Mouse (Mus musculus) spleen, adult 2 months (tissue): ENCODE measurements around the gene Tmem242. TPM values are rescaled to one million over a fixed set of nuclear protein-coding genes. Genes with fewer than 3 reads are reported as not detected.

Experiments
- DNase-seq, 2 experiments: peaks; one replicate each; pipeline versions ENCODE4 v3.0.0 to v3.0.0-alpha.2; 2012 to 2021; ENCODE audit warnings: low spot score in 2 of 2, low read depth in 1 of 2
- H3K27ac ChIP-seq: fragments of 200-500 bp; 2 replicates; pipeline ENCODE4 v1.5.1; 2012; ENCODE audit warnings: low read length, inconsistent platforms; ENCODE audit not compliant: insufficient read depth
- H3K27me3 ChIP-seq: fragments of 200-500 bp; 2 replicates; pipeline ENCODE4 v1.6.1; 2012; ENCODE audit warnings: mild to moderate bottlenecking, moderate library complexity, low read length, inconsistent platforms; ENCODE audit not compliant: control insufficient read depth, insufficient read depth
- H3K36me3 ChIP-seq: fragments of 200-500 bp; 2 replicates; pipeline ENCODE4 v1.6.1; 2012; ENCODE audit warnings: mild to moderate bottlenecking, low read length, inconsistent platforms; ENCODE audit not compliant: control insufficient read depth, insufficient read depth
- H3K4me1 ChIP-seq: fragments of 200-500 bp; 2 replicates; pipeline ENCODE4 v1.6.1; 2011; ENCODE audit warnings: inconsistent platforms; ENCODE audit not compliant: control insufficient read depth, insufficient read depth, insufficient read length
- H3K4me3 ChIP-seq: fragments of 200-500 bp; 2 replicates; pipeline ENCODE4 v1.5.1; 2011; ENCODE audit warnings: mild to moderate bottlenecking, inconsistent platforms; ENCODE audit not compliant: insufficient read depth, insufficient read length; ENCODE audit errors: extremely low read depth
- CTCF ChIP-seq: fragments of 200-500 bp; IDR thresholded peaks from 2 replicates; pipeline ENCODE4 v1.5.1; 2011; ENCODE audit warnings: mild to moderate bottlenecking, inconsistent platforms; ENCODE audit not compliant: insufficient read depth, insufficient read length, insufficient replicate concordance; ENCODE audit errors: extremely low read depth
- POLR2A ChIP-seq: fragments of 200-500 bp; IDR thresholded peaks from 2 replicates; pipeline ENCODE4 v1.6.1; 2011; ENCODE audit warnings: low read depth, low read length, inconsistent platforms
- WGBS: fragments of 180-500 bp; shearing (Covaris S2); methylation state at CpG from one replicate; pipeline ENCODE4 v1.1.7; 2018; 5-methylcytosine and 5-hydroxymethylcytosine counted together
- polyA plus RNA-seq: library from polyadenylated mRNA; depleted of rRNA; stranded (reverse); fragments of >200 nt; gene quantifications from 2 replicates; pipeline ENCODE4 v1.2.3, GENCODE M21; 2012

Gene Tmem242
- polyA plus RNA-seq, 1 experiment, result 3.2 TPM

DNA sequence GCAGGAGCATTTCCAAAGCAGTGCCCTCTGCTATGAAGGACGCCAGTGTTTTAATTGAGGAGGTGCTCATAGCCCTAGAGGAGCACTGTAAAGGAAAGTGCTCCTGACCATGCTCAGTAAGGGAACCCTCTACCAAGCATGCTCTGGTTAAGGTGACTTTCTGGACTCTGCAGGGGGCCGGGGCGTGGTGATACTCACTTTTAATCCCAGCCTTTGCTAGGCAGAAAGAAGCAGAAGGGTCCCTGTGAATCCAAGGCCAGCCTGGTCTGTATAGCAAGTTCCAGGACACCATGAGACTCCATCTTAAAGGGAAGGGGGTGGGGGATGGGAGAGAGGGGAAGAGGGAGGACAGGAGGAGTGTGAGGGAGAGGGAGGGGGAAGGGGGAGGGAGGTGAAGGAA, 51.7 kb downstream of the Tmem242 start:
- H3K4me3 ChIP-seq, result no peak overlapping the region
- WGBS, result 97% methylated on average over 3 of the region's 3 CpGs
- no peak for DNase-seq

DNA sequence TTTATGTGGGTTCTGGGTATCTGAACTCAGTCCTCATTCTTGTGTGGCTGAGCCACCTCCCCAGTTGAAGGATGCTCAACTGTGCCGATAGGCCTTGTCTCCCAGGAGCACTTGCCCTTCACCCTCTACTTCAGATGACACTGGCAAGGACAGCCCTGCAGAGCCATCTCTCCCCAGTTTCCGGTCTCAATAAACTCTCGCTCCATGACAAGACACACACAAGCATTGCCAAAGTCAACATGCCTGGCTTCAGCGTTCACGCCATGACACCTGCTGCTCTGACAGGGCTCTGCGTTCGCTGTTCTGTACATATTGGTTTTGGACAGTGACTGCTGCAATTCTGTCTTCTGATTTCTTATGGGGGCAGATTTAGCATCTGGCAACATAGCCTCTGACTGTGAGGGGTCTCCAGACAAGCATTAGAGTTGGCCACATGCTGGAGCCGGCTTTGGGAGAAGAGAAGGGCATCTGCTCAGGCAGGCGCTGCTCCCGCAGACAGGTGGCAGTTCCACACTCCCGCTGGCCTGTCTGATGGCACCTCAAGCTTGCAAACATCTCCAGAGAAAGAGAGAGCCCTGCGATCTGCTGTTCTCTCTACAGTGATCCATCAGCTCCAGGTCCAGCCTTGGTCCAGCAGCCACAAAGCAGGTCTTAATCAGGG, 53.0 kb downstream of the Tmem242 start:
- no peak for TF ChIP-seq CTCF
- H3K4me1 ChIP-seq, result no peaks in the 10 kb centered on the region
- no peaks in the 10 kb centered on the region for H3K27me3 ChIP-seq
- no peak overlapping the region for H3K4me3 ChIP-seq
- DNase-seq, result no peak
- 95% methylated on average over 12 of the region's 12 CpGs for WGBS
- H3K36me3 ChIP-seq, result no peaks in the 10 kb centered on the region
- H3K27ac ChIP-seq, result no peak overlapping the region

More for the DNA sequence above, 51.7 kb downstream of the Tmem242 start:
- TF ChIP-seq POLR2A (no peak), CTCF (no peak)
- H3K27me3 ChIP-seq, result no peaks in the 10 kb centered on the region
- H3K27ac ChIP-seq, result no peak overlapping the region
- no peaks in the 10 kb centered on the region for H3K36me3 ChIP-seq
- no peaks in the 10 kb centered on the region for H3K4me1 ChIP-seq

DNA sequence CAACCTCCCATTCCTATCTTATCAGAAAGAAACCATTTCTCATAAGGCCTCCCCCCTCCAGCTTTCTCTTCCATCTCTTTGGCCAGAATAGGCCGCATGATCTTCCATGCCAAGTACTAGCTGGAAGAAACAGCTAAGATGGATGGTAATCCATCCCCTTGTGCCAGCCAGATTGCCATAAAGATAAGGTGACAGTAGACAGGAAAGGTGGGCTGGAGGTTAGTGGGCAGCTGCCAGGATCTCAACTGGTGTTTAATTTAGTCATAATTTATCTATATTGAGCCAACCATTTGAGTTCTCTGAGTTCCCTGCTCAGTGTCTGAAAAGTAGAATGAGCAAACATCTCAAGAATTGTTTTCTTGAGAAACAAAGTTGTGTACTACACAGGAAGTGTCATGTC, 54.4 kb downstream of the Tmem242 start:
- DNase-seq, result no peak
- H3K4me3 ChIP-seq, result no peak overlapping the region
- TF ChIP-seq POLR2A (no peak), CTCF (no peak)

DNA sequence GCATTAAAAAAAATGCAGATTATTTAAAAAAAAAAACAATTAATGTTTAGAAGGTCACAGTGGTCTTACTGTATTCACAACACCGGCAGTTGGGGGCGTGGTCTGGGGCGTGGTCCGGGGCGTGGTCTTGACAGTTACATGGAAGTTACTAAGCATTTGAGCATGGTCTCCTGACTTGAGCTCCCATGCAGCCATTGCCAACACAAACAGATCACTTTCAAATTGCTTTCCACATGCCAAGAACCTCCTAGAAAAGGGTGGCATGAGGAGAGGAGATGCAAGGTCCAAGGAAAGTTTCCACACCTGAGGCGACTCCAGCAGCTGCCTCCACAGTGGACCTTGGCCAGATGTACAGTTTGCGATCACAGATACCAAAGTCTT, 62.1 kb downstream of the Tmem242 start:
- Histone ChIP-seq H3K27me3 (no peaks in the 10 kb centered on the region), H3K4me1 (no peaks in the 10 kb centered on the region), H3K4me3 (no peak overlapping the region), H3K27ac (no peak overlapping the region), H3K36me3 (no peaks in the 10 kb centered on the region)
- DNase-seq, result no peak
- TF ChIP-seq CTCF (no peak), POLR2A (no peak)
- WGBS, result 31% methylated on average over 7 of the region's 7 CpGs

More for the DNA sequence above, 54.4 kb downstream of the Tmem242 start:
- Histone ChIP-seq H3K36me3 (no peaks in the 10 kb centered on the region), H3K4me1 (no peaks in the 10 kb centered on the region), H3K27me3 (no peaks in the 10 kb centered on the region), H3K27ac (no peak overlapping the region)
- WGBS, result 93% methylated on average over 1 of the region's 1 CpGs

DNA sequence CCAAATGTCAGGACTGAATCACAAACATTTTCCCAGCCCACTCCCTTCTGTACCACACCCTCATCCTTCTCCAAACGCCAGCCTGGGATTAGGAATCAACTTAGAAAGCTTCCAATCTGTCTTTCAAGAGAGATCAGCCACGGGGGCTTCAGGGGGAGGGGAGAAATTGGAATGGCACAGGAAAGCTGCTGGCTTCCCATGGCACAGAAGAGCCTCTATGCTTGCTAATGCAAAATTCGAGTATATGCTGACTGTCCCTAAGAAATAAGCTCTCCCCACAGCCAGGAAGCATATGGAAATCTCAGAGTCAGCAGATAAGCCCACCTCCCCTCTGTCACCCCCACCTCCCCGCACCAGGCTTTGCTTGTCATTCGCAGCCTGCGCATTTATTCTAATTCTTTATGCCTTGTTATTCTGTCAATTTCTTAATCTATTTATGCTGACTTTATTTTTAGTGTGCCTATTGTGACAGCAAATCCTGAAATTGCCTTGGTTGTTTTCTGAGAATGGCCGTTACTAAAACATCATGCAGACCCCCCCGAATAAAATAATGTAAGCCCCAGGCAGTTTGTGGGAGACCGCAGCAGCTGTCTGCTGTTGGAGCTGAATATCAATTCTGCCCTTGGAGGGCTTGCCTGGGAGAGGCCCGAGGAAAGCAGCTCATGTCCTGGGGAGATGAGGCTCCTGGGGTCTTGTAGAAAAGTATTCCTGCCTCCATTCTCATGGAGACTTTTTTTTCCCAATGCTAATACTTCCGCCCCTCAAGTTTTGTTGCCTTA, 62.7 kb downstream of the Tmem242 start:
- Histone ChIP-seq H3K36me3 (no peaks in the 10 kb centered on the region), H3K27me3 (no peaks in the 10 kb centered on the region), H3K4me3 (no peak overlapping the region), H3K27ac (no peak overlapping the region), H3K4me1 (no peaks in the 10 kb centered on the region)
- 61% methylated on average over 11 of the region's 11 CpGs for WGBS
- no peak for DNase-seq
- no peak for TF ChIP-seq CTCF
- TF ChIP-seq POLR2A, result no peak

DNA sequence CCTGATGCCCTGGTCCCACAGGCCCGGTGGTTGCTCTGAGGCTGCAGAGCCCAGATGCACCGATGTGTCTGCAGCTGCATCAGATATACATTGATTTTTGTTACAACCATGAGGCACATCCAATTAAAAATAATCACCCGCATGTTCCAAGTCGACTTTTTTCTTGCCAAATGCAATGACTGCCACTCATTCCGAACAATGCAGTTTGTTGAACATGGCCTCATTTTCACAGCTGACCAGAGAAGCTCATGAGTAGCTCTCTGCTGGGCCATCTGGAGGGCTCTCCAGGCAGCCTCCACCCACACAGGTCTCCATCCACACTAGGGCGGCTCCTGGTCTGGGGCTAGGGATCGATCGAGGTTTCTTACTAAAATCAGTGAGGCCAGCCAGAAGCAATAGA, 67.1 kb downstream of the Tmem242 start:
- DNase-seq, result no peak
- WGBS, result 90% methylated on average over 8 of the region's 8 CpGs
- Histone ChIP-seq H3K36me3 (no peaks in the 10 kb centered on the region), H3K4me3 (no peak overlapping the region), H3K27ac (no peak overlapping the region), H3K4me1 (no peaks in the 10 kb centered on the region), H3K27me3 (no peaks in the 10 kb centered on the region)
- TF ChIP-seq CTCF (no peak), POLR2A (no peak)

DNA sequence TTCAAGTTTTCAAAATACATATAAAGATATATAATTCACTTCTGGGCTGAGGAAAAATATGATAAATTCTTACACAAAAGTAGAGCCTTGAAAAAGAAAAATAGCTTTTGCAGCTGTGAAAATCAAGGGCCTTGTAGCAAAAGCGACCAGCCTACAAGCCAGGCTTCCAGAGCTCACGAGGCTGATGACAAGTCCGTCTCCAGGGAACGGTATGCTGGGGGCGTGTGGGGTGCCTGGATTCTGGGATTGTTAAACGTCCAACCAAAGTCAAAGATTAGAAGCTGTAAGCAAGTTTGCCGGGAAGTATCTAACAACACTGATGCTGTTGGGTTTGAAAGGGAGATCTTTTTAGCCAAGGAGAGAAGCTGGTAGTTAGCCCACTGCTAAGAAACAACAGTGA, 68.5 kb downstream of the Tmem242 start:
- Histone ChIP-seq H3K4me3 (no peak overlapping the region), H3K4me1 (no peaks in the 10 kb centered on the region), H3K27me3 (no peaks in the 10 kb centered on the region), H3K36me3 (no peaks in the 10 kb centered on the region), H3K27ac (no peak overlapping the region)
- TF ChIP-seq POLR2A (no peak), CTCF (no peak)
- WGBS, result 89% methylated on average over 7 of the region's 7 CpGs
- no peak for DNase-seq
